Mouse (Mus musculus) gastrocnemius, adult 18-20 months (tissue): ENCODE results near the gene Map3k11. TPM values are rescaled to one million over a fixed set of nuclear protein-coding genes. Genes with fewer than 3 reads are reported as not detected.

Experiments
- DNase-seq: peaks from one replicate; pipeline ENCODE4 v3.0.0; 2021; ENCODE audit warnings: low spot score
- total RNA-seq, 2 experiments: library from RNA; stranded (reverse); gene quantifications; 2 replicates each; pipeline ENCODE4 v1.2.3; 2021

The Map3k11 gene
- total RNA-seq, 2 experiments from 2014 or later: 8.6 to 9.4 TPM

DNA sequence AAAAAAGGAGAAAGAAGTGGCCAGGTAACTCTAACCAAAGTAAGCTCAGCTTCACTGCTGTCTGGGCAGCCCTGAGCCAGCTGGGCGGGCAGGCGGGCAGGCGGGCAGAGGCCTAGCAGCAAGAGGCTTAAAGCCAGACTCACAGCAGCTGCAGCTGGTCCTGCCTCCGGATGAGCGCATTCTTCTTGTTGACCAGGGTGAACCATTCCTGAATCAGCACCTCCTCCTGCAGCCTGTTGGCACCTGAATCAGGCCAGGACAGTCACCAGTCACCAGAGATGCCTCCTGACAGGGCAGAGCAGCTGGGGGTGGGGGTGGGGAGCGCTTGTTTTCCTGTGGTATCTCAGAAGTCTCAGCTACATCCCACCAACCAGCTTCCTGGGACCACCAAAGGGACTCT, 21.5 kb downstream of the Map3k11 start:
- no peak for DNase-seq

DNA sequence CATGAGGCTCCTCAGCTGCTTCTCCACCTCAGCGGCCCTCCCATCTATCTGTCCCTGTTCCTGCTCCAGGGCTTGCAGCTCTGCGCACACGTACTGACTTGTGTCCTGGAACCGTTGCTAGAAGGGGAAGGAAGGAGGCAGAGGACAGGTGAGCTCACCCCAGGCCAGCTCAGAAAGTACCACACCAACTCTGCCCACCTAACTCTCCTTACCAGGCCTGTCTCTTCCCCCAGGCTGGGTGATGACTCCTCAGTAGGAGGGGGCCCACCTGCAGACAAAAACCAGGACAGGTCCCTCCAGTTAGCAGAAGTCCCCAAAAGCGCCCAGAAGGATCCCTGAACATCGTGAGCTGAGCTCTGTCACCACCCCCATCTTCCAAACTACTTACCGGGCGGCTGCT, 22.0 kb downstream of the Map3k11 start:
- DNase-seq: no peak

DNA sequence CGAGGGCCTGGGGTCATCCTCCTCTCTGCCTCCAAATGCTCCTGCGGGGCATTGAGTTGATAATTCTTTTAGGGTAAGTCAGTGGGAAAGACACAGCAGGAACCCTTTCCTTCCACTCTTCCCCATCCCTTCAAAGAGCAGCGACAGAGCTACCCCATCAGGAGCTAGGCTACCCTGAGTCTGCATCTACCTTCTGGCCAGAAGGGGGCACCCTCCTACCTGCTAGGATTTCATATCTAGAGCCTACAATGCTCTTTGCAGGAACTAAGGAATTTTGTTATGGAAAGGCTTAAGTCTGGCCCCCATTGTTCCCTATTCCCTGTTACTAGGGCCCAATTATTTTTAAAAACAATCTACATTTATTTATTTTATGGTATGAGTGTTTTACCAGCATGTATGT, 22.7 kb downstream of the Map3k11 start:
- peak; percentile 79 for DNase-seq

- no peak for DNase-seq
Measured at GRCm38 (mm10) chr19:5711907-5712460, 23.4 kb downstream of the Map3k11 start.

GRCm38 (mm10) chr19:5713255-5713654, 24.7 kb downstream of the Map3k11 start:
- no peak for DNase-seq

DNA sequence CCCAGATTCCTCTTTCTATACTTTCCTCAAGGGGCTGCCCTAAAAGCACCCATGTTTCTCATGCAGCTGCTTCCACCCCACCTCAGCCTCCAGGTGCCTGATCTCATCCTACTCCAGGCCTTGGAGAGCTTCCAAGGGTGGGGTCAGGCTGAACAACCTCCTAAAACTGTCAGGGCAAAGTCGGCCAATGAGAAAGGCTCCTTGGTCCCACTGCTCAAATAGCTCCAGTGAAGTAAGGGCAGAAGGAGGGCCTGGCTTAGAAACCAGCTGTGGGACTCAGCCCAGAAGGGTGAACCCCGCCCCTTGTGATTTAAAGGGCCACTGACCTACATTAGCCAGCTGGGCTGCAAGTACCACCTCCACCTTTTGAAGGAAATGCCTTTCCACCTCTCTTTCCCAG, 25.2 kb downstream of the Map3k11 start:
- DNase-seq: peak; percentile 92

- no peak for DNase-seq
Measured at GRCm38 (mm10) chr19:5715793-5716688, 27.5 kb downstream of the Map3k11 start.

DNA sequence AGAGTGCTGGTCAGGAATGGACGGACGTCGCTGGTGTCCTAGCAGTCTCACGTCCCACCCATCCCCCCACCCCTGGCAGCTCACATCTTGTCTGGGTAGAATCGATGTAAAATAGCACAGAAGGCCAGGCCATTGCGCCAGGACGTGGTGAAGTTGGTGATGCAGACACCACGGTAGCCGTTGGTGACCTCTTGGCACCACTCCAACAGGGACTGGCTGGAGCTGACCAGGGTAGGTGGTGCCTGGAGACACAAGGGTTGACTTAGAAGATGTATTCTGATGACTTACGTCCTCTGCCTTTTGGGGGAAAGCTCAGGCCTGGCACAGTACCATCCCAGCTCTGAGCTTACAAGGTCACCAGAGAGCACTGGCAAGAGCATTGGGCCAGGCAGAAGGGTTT, 28.4 kb downstream of the Map3k11 start:
- no peak for DNase-seq

DNA sequence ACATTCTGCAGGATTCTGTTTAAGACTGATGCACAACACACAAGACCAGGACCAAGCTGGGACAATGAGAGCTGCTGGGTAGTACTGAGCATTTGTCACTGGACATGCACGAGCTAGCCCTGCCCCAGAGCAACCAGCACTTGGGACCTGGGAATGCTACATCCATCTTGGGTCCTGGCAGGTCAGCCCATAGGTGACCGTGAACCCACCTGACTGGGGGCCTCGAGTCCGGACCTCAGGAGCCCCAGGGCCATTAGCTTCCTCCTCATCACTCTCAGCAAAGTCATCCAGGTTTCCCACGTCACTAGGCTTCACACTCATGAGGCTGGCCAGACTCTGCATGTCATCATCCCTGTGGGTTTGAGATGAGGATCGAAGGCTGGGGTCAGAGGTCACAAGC, 32.7 kb downstream of the Map3k11 start:
- no peak for DNase-seq

DNA sequence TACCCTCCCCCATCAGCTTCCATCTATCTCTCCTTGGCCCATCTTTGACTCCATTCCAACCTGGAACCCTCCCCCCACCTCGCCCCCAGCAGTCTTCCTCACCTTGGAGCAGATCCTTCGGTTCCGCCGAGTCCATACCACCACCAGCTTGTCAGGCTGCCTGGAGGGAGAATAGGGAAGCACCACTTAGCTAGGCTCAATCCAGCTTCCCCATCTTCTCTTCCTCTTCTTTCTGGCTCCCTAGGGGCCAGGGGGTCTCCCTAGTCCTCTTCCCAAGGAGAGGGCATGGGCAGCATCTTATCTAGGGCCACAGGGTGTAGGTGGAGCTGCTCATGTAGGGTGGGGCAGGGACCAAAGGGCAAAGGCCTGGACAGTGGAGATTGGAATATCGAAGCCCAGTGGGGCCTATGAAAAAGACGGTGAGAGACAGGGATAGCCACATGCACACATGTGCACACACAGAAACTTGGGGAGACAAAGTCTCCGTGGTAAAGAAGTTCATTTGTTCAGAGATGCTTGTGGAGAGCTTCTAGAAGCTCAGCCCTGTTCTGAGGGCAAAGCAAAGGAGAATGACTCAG, 34.4 kb downstream of the Map3k11 start:
- DNase-seq: no peak

- no peak for DNase-seq
Measured at GRCm38 (mm10) chr19:5723934-5724548, 35.5 kb downstream of the Map3k11 start.

GRCm38 (mm10) chr19:5724549-5724941, 36.0 kb downstream of the Map3k11 start:
- DNase-seq: peak; percentile 94

DNA sequence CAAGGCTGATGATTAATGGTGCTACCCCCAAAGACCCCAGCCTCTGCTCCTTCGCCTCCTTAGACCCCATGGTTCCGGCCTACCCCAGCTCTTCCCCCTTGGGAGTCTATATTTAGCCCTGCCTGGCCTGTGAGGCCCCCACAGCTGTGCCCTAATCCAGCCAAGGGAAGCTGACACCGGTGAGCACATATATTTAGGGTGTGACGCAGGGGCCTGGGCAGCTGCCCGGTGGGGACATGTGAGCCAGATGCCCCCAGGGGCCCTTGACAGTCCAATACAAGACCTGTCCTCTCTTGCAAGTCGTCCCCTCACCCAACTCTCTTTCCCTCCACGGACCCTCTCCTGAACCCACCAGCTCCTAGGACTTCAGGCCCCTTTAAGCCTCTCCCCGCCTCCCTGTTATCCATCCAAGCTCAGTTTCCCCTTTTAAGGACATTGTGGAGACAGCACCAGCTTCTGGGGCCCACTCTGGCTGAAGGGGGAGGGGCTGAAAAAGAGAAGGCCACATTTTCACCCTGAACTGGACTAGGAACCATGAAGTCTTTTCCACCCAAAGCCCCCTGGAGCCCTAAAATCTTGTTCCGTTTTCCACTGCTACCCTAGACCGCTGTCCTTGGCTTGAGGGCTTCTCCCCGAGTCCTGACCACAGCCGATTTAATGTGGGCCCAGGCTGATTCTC, 36.6 kb downstream of the Map3k11 start:
- peak; percentile 94 for DNase-seq

GRCm38 (mm10) chr19:5725767-5726515, 37.4 kb downstream of the Map3k11 start, which contains the start of gene Ehbp1l1:
TSS of gene Ehbp1l1 (minus strand) at chr19:5726317.
- DNase-seq: peak; percentile 77

GRCm38 (mm10) chr19:5726961-5727578, 38.5 kb downstream of the Map3k11 start:
- DNase-seq: no peak

GRCm38 (mm10) chr19:5727701-5728100, 39.2 kb downstream of the Map3k11 start:
- DNase-seq: peak; percentile 93

GRCm38 (mm10) chr19:5728631-5729443, 40.3 kb downstream of the Map3k11 start:
- no peak for DNase-seq

DNA sequence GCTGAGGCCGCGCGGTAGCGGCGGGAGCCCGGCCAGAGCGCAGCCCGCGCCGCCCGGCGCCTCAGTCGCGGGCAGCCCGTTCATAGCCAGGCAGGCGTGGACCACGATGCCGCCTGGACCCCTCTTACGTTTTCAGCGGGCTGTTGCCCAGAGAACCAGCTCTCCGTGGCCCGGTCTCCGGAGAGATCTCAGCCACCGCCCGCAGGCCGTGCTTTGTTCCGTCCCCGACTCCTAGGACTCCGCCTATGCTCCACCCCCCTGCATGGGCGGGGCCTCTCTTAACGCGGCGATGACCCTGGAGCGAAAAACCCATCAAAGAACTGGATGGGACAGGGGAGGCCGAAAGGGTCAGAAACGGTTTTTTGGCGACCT, 40.9 kb downstream of the Map3k11 start, which contains the start of gene Fam89b:
TSS of gene Fam89b (minus strand) at position 210 of the 372 bp plus-strand sequence.
- DNase-seq: peak; percentile 90
